Mouse (Mus musculus) cerebellum, postnatal 25 days (tissue): ENCODE measurements at regions not wholly inside any gene's neighbourhood (a gene's known extent, or its start where the extent isn't known, plus 50 kb on each side); places are given as distances from the start of the nearest gene placed in this dataset.
A peak's percentile ranks its signal among the peaks of the same experiment; 100 is the strongest.

Experiments
- DNase-seq, 2 experiments: peaks; one replicate each; pipeline ENCODE4 v3.0.0; 2021; ENCODE audit warnings: mixed read lengths in 2 of 2

GRCm38 (mm10) chr1:190067181-190067580, 103.3 kb downstream of the Prox1 start:
- DNase-seq: no peak

GRCm38 (mm10) chr1:190066426-190066825, 104.1 kb downstream of the Prox1 start:
- no peak for DNase-seq

- no peak for DNase-seq
Measured at GRCm38 (mm10) chr1:190061560-190062295, 108.8 kb downstream of the Prox1 start.

- DNase-seq: no peak
Measured at GRCm38 (mm10) chr1:190059025-190059424, 111.5 kb downstream of the Prox1 start.

GRCm38 (mm10) chr1:190056931-190057330, 113.6 kb downstream of the Prox1 start:
- no peak for DNase-seq

GRCm38 (mm10) chr1:190051903-190052302, 118.6 kb downstream of the Prox1 start:
- DNase-seq: no peak

GRCm38 (mm10) chr1:190048521-190049170, 121.9 kb downstream of the Prox1 start:
- DNase-seq: no peak

GRCm38 (mm10) chr1:190047201-190047600, 123.3 kb downstream of the Prox1 start:
- no peak for DNase-seq

- DNase-seq: peak; percentile 29 to 47
Measured at GRCm38 (mm10) chr1:190045797-190046196, 123.6 kb upstream of the Smyd2 start.

GRCm38 (mm10) chr1:190044036-190044435, 121.9 kb upstream of the Smyd2 start:
- DNase-seq: no peak

- DNase-seq: no peak
Measured at GRCm38 (mm10) chr1:190043156-190043555, 121.0 kb upstream of the Smyd2 start.

GRCm38 (mm10) chr1:190042197-190042596, 120.0 kb upstream of the Smyd2 start:
- DNase-seq: no peak

GRCm38 (mm10) chr1:190041096-190041706, 119.0 kb upstream of the Smyd2 start:
- DNase-seq: no peak

- no peak for DNase-seq
Measured at GRCm38 (mm10) chr1:190038046-190038445, 115.9 kb upstream of the Smyd2 start.

- no peak for DNase-seq
Measured at GRCm38 (mm10) chr1:190036726-190037125, 114.6 kb upstream of the Smyd2 start.

- no peak for DNase-seq
Measured at GRCm38 (mm10) chr1:190035935-190036334, 113.8 kb upstream of the Smyd2 start.

GRCm38 (mm10) chr1:190034091-190034490, 111.9 kb upstream of the Smyd2 start:
- DNase-seq: no peak

GRCm38 (mm10) chr1:190027536-190027935, 105.4 kb upstream of the Smyd2 start:
- no peak for DNase-seq

GRCm38 (mm10) chr1:190009466-190009865, 87.3 kb upstream of the Smyd2 start:
- no peak for DNase-seq

- DNase-seq: no peak
Measured at GRCm38 (mm10) chr1:190007271-190007670, 85.1 kb upstream of the Smyd2 start.

- no peak for DNase-seq
Measured at GRCm38 (mm10) chr1:190001084-190001483, 78.9 kb upstream of the Smyd2 start.

GRCm38 (mm10) chr1:189993706-189994105, 71.5 kb upstream of the Smyd2 start:
- DNase-seq: no peak

- DNase-seq: no peak
Measured at GRCm38 (mm10) chr1:189993221-189993620, 71.1 kb upstream of the Smyd2 start.

- no peak for DNase-seq
Measured at GRCm38 (mm10) chr1:189991089-189991488, 68.9 kb upstream of the Smyd2 start.
